Mouse (Mus musculus): ENCODE measurements at regions not wholly inside any gene's neighbourhood (a gene's known extent, or its start where the extent isn't known, plus 50 kb on each side); places are given as distances from the start of the nearest gene placed in this dataset.
A peak's percentile ranks its signal among the peaks of the same experiment; 100 is the strongest.

- WGBS = 49% methylated on average over 4 of the region's 4 CpGs
- no peak; the same call in 1 of the 2 replicates for ATAC-seq
- H3K36me3 ChIP-seq (ENCODE audit: control insufficient read depth, insufficient read depth) = no peaks in the 10 kb centered on the region
- no peak overlapping the region for H3K9ac ChIP-seq (replicated peaks; ENCODE audit: low read depth, low read length)
- no peak overlapping the region for H3K4me3 ChIP-seq (replicated peaks; ENCODE audit: low read length)
- H3K4me1 ChIP-seq (replicated peaks; ENCODE audit: control insufficient read depth, insufficient read depth, low read length) = no peaks in the 10 kb centered on the region
- no peaks in the 10 kb centered on the region for H3K9me3 ChIP-seq (ENCODE audit: control insufficient read depth, low read length)
- no peak overlapping the region for H3K27ac ChIP-seq (ENCODE audit: low read length)
- H3K4me2 ChIP-seq (ENCODE audit: low read length) = no peak overlapping the region
- H3K27me3 ChIP-seq (replicated peaks; ENCODE audit: control insufficient read depth, insufficient read depth, low read length) = no peaks in the 10 kb centered on the region
Observed at GRCm38 (mm10) chr6:49930104-49930503, 107.6 kb downstream of the Npy start.

GRCm38 (mm10) chr6:49943087-49943486 is 120.6 kb downstream of the Npy start:
- H3K4me2 ChIP-seq (ENCODE audit: low read length) = no peak overlapping the region
- no peaks in the 10 kb centered on the region for H3K36me3 ChIP-seq (ENCODE audit: control insufficient read depth, insufficient read depth)
- no peaks in the 10 kb centered on the region for H3K4me1 ChIP-seq (replicated peaks; ENCODE audit: control insufficient read depth, insufficient read depth, low read length)
- ATAC-seq = no peak
- 82% methylated on average over 9 of the region's 9 CpGs for WGBS
- no peaks in the 10 kb centered on the region for H3K27me3 ChIP-seq (replicated peaks; ENCODE audit: control insufficient read depth, insufficient read depth, low read length)
- H3K4me3 ChIP-seq (replicated peaks; ENCODE audit: low read length) = no peak overlapping the region
- H3K9ac ChIP-seq (replicated peaks; ENCODE audit: low read depth, low read length) = no peak overlapping the region
- H3K9me3 ChIP-seq (ENCODE audit: control insufficient read depth, low read length) = no peaks in the 10 kb centered on the region
- no peak overlapping the region for H3K27ac ChIP-seq (ENCODE audit: low read length)

DNA sequence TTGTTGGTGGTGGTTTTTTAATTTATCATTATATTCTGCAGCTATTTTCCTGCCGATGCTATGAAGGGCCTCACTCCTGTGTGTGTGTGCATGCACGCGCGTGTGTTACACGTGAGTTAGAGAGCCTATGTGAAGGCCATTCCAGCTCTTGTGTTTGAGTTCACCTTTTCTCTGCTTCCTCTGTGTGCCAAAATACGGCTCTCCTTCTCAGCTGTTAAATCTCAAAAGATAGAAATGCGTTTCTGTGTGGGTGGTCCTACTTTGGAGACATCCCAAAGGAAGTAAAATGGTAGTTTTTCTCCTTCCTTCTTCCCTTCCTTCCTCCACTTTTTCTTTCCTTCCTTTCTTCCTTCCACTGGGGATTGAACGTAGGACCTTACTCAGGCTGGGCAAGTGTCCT is 136.4 kb downstream of the Npy start:
- H3K4me2 ChIP-seq (ENCODE audit: low read length) = no peak overlapping the region
- no peaks in the 10 kb centered on the region for H3K9me3 ChIP-seq (ENCODE audit: control insufficient read depth, low read length)
- H3K27me3 ChIP-seq (replicated peaks; ENCODE audit: control insufficient read depth, insufficient read depth, low read length) = no peaks in the 10 kb centered on the region
- H3K27ac ChIP-seq (ENCODE audit: low read length) = no peak overlapping the region
- H3K9ac ChIP-seq (replicated peaks; ENCODE audit: low read depth, low read length) = no peak overlapping the region
- no peak overlapping the region for H3K4me3 ChIP-seq (replicated peaks; ENCODE audit: low read length)
- 92% methylated on average over 8 of the region's 8 CpGs for WGBS
- no peaks in the 10 kb centered on the region for H3K4me1 ChIP-seq (replicated peaks; ENCODE audit: control insufficient read depth, insufficient read depth, low read length)
- ATAC-seq = no peak
- no peaks in the 10 kb centered on the region for H3K36me3 ChIP-seq (ENCODE audit: control insufficient read depth, insufficient read depth)

GRCm38 (mm10) chr6:49961166-49961565 is 138.7 kb downstream of the Npy start:
- Histone ChIP-seq H3K4me2 (ENCODE audit: low read length) (no peak overlapping the region), H3K27me3 (replicated peaks; ENCODE audit: control insufficient read depth, insufficient read depth, low read length) (no peaks in the 10 kb centered on the region), H3K36me3 (ENCODE audit: control insufficient read depth, insufficient read depth) (no peaks in the 10 kb centered on the region), H3K4me1 (replicated peaks; ENCODE audit: control insufficient read depth, insufficient read depth, low read length) (no peaks in the 10 kb centered on the region), H3K27ac (ENCODE audit: low read length) (no peak overlapping the region), H3K4me3 (replicated peaks; ENCODE audit: low read length) (no peak overlapping the region), H3K9ac (replicated peaks; ENCODE audit: low read depth, low read length) (no peak overlapping the region), H3K9me3 (ENCODE audit: control insufficient read depth, low read length) (no peaks in the 10 kb centered on the region)
- ATAC-seq = no peak
- 87% methylated on average over 4 of the region's 4 CpGs for whole genome bisulfite sequencing

GRCm38 (mm10) chr6:49965944-49966545 is 143.5 kb downstream of the Npy start:
- H3K36me3 ChIP-seq (ENCODE audit: control insufficient read depth, insufficient read depth) = no peaks in the 10 kb centered on the region
- no peak overlapping the region for H3K4me2 ChIP-seq (ENCODE audit: low read length)
- no peak overlapping the region for H3K27ac ChIP-seq (ENCODE audit: low read length)
- ATAC-seq = no peak
- H3K4me3 ChIP-seq (replicated peaks; ENCODE audit: low read length) = no peak overlapping the region
- H3K9ac ChIP-seq (replicated peaks; ENCODE audit: low read depth, low read length) = no peak overlapping the region
- no peaks in the 10 kb centered on the region for H3K9me3 ChIP-seq (ENCODE audit: control insufficient read depth, low read length)
- no peaks in the 10 kb centered on the region for H3K4me1 ChIP-seq (replicated peaks; ENCODE audit: control insufficient read depth, insufficient read depth, low read length)
- no peaks in the 10 kb centered on the region for H3K27me3 ChIP-seq (replicated peaks; ENCODE audit: control insufficient read depth, insufficient read depth, low read length)
- 85% methylated on average over 5 of the region's 5 CpGs for WGBS

DNA sequence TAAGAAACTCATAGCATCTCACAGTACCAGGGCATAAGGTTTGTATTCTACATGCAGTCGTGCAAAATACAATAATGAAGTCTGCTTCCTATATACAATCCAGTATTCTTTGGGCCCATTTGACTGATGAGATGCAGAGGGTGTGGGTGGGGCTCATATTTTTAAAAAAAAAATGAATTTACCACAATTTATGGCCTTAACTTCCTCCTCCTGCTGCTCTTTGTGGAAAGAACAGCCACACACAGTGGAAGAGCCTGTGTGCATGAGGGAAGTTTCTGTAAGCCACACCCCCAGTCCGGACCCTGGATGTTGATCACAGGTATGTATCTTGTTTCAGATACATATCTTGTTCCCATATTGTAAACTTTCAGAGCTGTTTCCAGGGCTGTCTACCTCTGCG is 143.5 kb upstream of the Mpp6 start:
- Histone ChIP-seq H3K9ac (replicated peaks; ENCODE audit: low read depth, low read length) (no peak overlapping the region), H3K4me2 (ENCODE audit: low read length) (no peak overlapping the region), H3K36me3 (ENCODE audit: control insufficient read depth, insufficient read depth) (no peaks in the 10 kb centered on the region), H3K4me3 (replicated peaks; ENCODE audit: low read length) (no peak overlapping the region), H3K4me1 (replicated peaks; ENCODE audit: control insufficient read depth, insufficient read depth, low read length) (no peaks in the 10 kb centered on the region), H3K27ac (ENCODE audit: low read length) (no peak overlapping the region), H3K27me3 (replicated peaks; ENCODE audit: control insufficient read depth, insufficient read depth, low read length) (no peaks in the 10 kb centered on the region), H3K9me3 (ENCODE audit: control insufficient read depth, low read length) (no peaks in the 10 kb centered on the region)
- 92% methylated on average over 3 of the region's 3 CpGs for WGBS
- no peak for ATAC-seq

GRCm38 (mm10) chr6:49973258-49973865 is 136.7 kb upstream of the Mpp6 start:
- no peak overlapping the region for H3K4me2 ChIP-seq (ENCODE audit: low read length)
- WGBS = 45% methylated on average over 7 of the region's 7 CpGs

GRCm38 (mm10) chr6:49977783-49978182 is 132.3 kb upstream of the Mpp6 start:
- Histone ChIP-seq H3K4me2 (ENCODE audit: low read length) (peak overlapping the region; percentile 24; the same call in 1 of the 2 replicates), H3K27ac (ENCODE audit: low read length) (peak overlapping the region; percentile 19; the same call in 1 of the 2 replicates), H3K9me3 (ENCODE audit: control insufficient read depth, low read length) (no peaks in the 10 kb centered on the region), H3K36me3 (ENCODE audit: control insufficient read depth, insufficient read depth) (no peaks in the 10 kb centered on the region), H3K4me1 (replicated peaks; ENCODE audit: control insufficient read depth, insufficient read depth, low read length) (peaks cover 6% of the 10 kb centered on the region; the same call in 1 of the 2 replicates), H3K27me3 (replicated peaks; ENCODE audit: control insufficient read depth, insufficient read depth, low read length) (no peaks in the 10 kb centered on the region), H3K4me3 (replicated peaks; ENCODE audit: low read length) (no peak overlapping the region), H3K9ac (replicated peaks; ENCODE audit: low read depth, low read length) (no peak overlapping the region)
- peak; percentile 68 for ATAC-seq
- 47% methylated on average over 11 of the region's 11 CpGs for WGBS

More at GRCm38 (mm10) chr6:49973258-49973865, 136.7 kb upstream of the Mpp6 start:
- H3K9ac ChIP-seq (replicated peaks; ENCODE audit: low read depth, low read length) = no peak overlapping the region
- peaks cover 6% of the 10 kb centered on the region; the same call in 1 of the 2 replicates for H3K4me1 ChIP-seq (replicated peaks; ENCODE audit: control insufficient read depth, insufficient read depth, low read length)
- H3K36me3 ChIP-seq (ENCODE audit: control insufficient read depth, insufficient read depth) = no peaks in the 10 kb centered on the region
- no peaks in the 10 kb centered on the region for H3K9me3 ChIP-seq (ENCODE audit: control insufficient read depth, low read length)
- ATAC-seq = no peak
- H3K4me3 ChIP-seq (replicated peaks; ENCODE audit: low read length) = no peak overlapping the region
- H3K27me3 ChIP-seq (replicated peaks; ENCODE audit: control insufficient read depth, insufficient read depth, low read length) = no peaks in the 10 kb centered on the region
- H3K27ac ChIP-seq (ENCODE audit: low read length) = peak overlapping the region; percentile 44; the same call in 1 of the 2 replicates

GRCm38 (mm10) chr6:49983740-49984139 is 126.3 kb upstream of the Mpp6 start:
- ATAC-seq = no peak
- H3K4me1 ChIP-seq (replicated peaks; ENCODE audit: control insufficient read depth, insufficient read depth, low read length) = peaks cover 9% of the 10 kb centered on the region
- no peak overlapping the region for H3K27ac ChIP-seq (ENCODE audit: low read length)
- no peak overlapping the region for H3K4me2 ChIP-seq (ENCODE audit: low read length)
- H3K4me3 ChIP-seq (replicated peaks; ENCODE audit: low read length) = no peak overlapping the region
- H3K9ac ChIP-seq (replicated peaks; ENCODE audit: low read depth, low read length) = no peak overlapping the region
- no peaks in the 10 kb centered on the region for H3K9me3 ChIP-seq (ENCODE audit: control insufficient read depth, low read length)
- H3K27me3 ChIP-seq (replicated peaks; ENCODE audit: control insufficient read depth, insufficient read depth, low read length) = no peaks in the 10 kb centered on the region
- WGBS = 43% methylated on average over 4 of the region's 4 CpGs
- no peaks in the 10 kb centered on the region for H3K36me3 ChIP-seq (ENCODE audit: control insufficient read depth, insufficient read depth)
